Mouse (Mus musculus) heart, embryonic 14.5 days (tissue): Measurements from ENCODE around the gene Olfr802. TPM values are rescaled to one million over a fixed set of nuclear protein-coding genes. Genes with fewer than 3 reads are reported as not detected.

ENCODE experiments used
- ATAC-seq: fragments of 200-750 bp; cut with Nextera tagmentation; 2 replicates; pipeline ENCODE4 v1.8.0; 2017; ENCODE audit warnings: low read depth, moderate TSS enrichment; ENCODE audit not compliant: insufficient number of reproducible peaks, insufficient read depth, low FRiP score
- H3K27ac ChIP-seq, 2 experiments: fragments of 200-500 bp in 1 of 2; fragments of 300-500 bp in 1 of 2; sonication (generic) in 1 of 2; replicated peaks in 1 of 2; 2 replicates each; pipeline ENCODE4 v1.5.1; 2012 to 2014; ENCODE audit warnings: low read depth in 2 of 2, low read length in 2 of 2, control low read depth in 1 of 2, mild to moderate bottlenecking in 1 of 2, mixed read lengths in 1 of 2; ENCODE audit not compliant: control insufficient read depth in 1 of 2, insufficient read depth in 1 of 2
- H3K27me3 ChIP-seq: fragments of 300-500 bp; sonication (generic); 2 replicates; pipeline ENCODE4 v1.6.1; 2014; ENCODE audit warnings: mild to moderate bottlenecking, low read length, control low read depth; ENCODE audit not compliant: control insufficient read depth, insufficient read depth
- H3K36me3 ChIP-seq: fragments of 300-500 bp; sonication (generic); 2 replicates; pipeline ENCODE4 v1.6.1; 2014; ENCODE audit warnings: mild to moderate bottlenecking, control low read depth, low read length, mixed read lengths; ENCODE audit not compliant: control insufficient read depth, insufficient read depth
- H3K4me1 ChIP-seq, 2 experiments: fragments of 200-500 bp in 1 of 2; fragments of 300-500 bp in 1 of 2; sonication (generic) in 1 of 2; 2 replicates each; pipeline ENCODE4 v1.6.1; 2012 to 2014; ENCODE audit warnings: low read length in 2 of 2, control low read depth in 1 of 2, mixed read lengths in 1 of 2; ENCODE audit not compliant: control insufficient read depth in 2 of 2, insufficient read depth in 2 of 2
- H3K4me2 ChIP-seq: fragments of 300-500 bp; sonication (generic); 2 replicates; pipeline ENCODE4 v1.6.1; 2014; ENCODE audit warnings: mild to moderate bottlenecking, low read length
- H3K4me3 ChIP-seq, 2 experiments: fragments of 200-500 bp in 1 of 2; fragments of 300-500 bp in 1 of 2; sonication (generic) in 1 of 2; 2 replicates each; pipeline ENCODE4 v1.5.1; 2012 to 2014; ENCODE audit warnings: low read length in 2 of 2, mild to moderate bottlenecking in 2 of 2, control low read depth in 1 of 2, low read depth in 1 of 2, moderate library complexity in 1 of 2; ENCODE audit not compliant: control insufficient read depth in 1 of 2, insufficient read depth in 1 of 2
- H3K9ac ChIP-seq: fragments of 300-500 bp; sonication (generic); 2 replicates; pipeline ENCODE4 v1.6.1; 2014; ENCODE audit warnings: mild to moderate bottlenecking, low read length
- H3K9me3 ChIP-seq: fragments of 300-500 bp; sonication (generic); 2 replicates; pipeline ENCODE4 v1.6.1; 2016; ENCODE audit warnings: low read length, control low read depth; ENCODE audit not compliant: control insufficient read depth
- WGBS: fragments of 180-500 bp; shearing (Covaris S2); extraction: QIAGEN DNeasy Blood & Tissue Kit; methylation state at CpG from one replicate; pipeline ENCODE4 v1.1.7; 2014; 5-methylcytosine and 5-hydroxymethylcytosine counted together
- polyA plus RNA-seq: library from polyadenylated mRNA; unstranded; fragments of >200 nt; fragmentation: Nextera tagmentation; extraction: Ambion mirVana; gene quantifications from 2 replicates; pipeline ENCODE4 v1.2.1, GENCODE M21; 2014

Gene Olfr802
- polyA plus RNA-seq = not detected in 2 replicates

DNA sequence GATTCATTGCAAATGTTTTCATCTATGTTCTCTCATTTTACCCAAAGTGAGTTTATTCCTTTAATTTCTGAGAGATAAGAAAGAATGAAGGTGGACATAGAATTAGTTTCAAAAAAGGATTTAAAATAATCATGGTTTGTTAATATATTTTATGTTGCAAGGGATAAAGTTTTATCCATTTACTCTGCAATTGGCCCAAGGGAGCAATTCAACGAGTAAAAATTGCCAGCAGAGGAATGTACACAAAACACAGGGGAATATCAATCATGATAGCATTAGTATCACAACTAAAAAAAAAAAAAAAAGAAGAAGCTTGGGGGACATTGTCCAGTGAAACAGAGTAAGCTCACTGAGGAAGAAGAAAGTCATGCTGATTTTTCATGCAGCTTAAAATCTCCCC lies at the start of gene Olfr802:
Gene Olfr802 (minus strand): TSS at position 101 of the 400 bp plus-strand sequence.
- H3K9me3 ChIP-seq = no peaks in the 10 kb centered on the region
- H3K4me2 ChIP-seq = no peak within 1 kb of the TSS
- H3K36me3 ChIP-seq = no peaks in the 10 kb centered on the region
- H3K4me3 ChIP-seq = no peak within 1 kb of the TSS
- no peaks in the 10 kb centered on the region for H3K4me1 ChIP-seq
- no peak for ATAC-seq
- H3K9ac ChIP-seq = no peak within 1 kb of the TSS
- H3K27me3 ChIP-seq = no peaks in the 10 kb centered on the region
- no peak within 1 kb of the TSS for H3K27ac ChIP-seq
- WGBS = 55% methylated on average over 1 of the region's 1 CpGs

DNA sequence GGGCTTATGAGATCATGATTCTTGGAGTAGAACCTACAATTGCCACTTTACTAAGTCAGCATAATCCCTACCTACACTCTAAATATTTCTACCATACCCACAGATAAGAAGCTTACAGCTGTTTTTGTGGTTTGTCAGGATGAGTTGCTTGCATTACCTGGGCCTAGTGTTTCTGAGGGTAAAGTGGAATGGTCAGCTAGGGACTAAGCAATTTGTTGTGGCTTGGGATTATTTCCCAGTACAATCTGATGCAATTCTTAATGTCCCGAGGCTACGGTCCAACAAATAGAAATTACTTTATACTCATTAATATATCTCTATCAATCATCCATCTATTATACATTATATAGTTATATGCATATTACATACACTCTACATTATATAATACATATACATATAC lies 41.3 kb upstream of the Olfr802 start, which contains the start of gene Olfr805:
Gene Olfr805 (minus strand): TSS at position 101 of the 400 bp plus-strand sequence.
- no peak within 1 kb of the TSS for H3K27ac ChIP-seq
- no peaks in the 10 kb centered on the region for H3K36me3 ChIP-seq
- WGBS = 94% methylated on average over 2 of the region's 2 CpGs
- ATAC-seq = no peak
- H3K9me3 ChIP-seq = no peaks in the 10 kb centered on the region
- no peaks in the 10 kb centered on the region for H3K4me1 ChIP-seq
- H3K4me3 ChIP-seq = no peak within 1 kb of the TSS
- H3K9ac ChIP-seq = no peak within 1 kb of the TSS
- H3K4me2 ChIP-seq = no peak within 1 kb of the TSS
- no peaks in the 10 kb centered on the region for H3K27me3 ChIP-seq

DNA sequence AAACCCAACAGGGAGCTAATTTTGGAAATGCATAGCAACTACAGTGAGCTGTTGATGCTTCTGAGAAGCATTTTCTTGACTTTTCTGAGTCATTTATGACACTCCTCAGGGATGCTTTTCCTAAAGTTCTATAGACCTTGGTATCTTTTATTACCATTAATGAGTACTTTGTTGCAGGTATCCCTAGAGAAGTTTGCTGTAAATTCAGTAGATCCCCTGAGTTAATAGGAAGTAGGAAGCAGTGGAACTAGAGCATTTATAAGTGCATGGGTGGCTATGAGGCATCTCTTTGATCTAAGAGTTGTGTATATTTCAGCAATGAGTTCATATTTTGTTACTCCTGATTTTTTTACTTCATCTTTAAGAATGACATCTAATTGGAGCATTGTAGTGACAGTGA lies 14.9 kb upstream of the Olfr802 start, which contains the start of gene Olfr804:
Gene Olfr804 (plus strand): TSS at position 301 of the 400 bp plus-strand sequence.
- Histone ChIP-seq H3K27me3 (no peaks in the 10 kb centered on the region), H3K36me3 (no peaks in the 10 kb centered on the region), H3K27ac (no peak within 1 kb of the TSS), H3K9ac (no peak within 1 kb of the TSS), H3K4me3 (no peak within 1 kb of the TSS), H3K4me2 (no peak within 1 kb of the TSS), H3K4me1 (no peaks in the 10 kb centered on the region), H3K9me3 (no peaks in the 10 kb centered on the region)
- no peak for ATAC-seq

DNA sequence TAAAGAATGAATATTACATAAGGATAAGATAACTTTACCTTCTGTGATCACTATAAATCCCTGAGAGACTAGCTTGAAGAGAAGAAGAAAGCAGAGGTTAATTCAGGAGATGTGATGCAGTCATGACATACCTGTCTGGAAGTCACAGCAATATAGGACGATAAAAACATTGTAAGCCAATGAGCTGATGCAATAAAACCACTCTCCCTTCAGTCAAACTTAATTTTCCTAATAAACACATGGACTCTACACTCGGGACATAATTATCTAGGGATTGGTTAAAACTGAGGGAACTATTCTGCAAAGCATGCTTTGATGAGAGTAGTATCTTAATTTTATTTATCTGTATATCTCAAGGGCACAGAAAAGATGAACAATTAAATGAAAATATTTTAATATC lies 6.2 kb upstream of the Olfr802 start, which contains the start of gene Olfr803:
Gene Olfr803 (minus strand): TSS at position 101 of the 400 bp plus-strand sequence.
- Histone ChIP-seq H3K27me3 (no peaks in the 10 kb centered on the region), H3K36me3 (no peaks in the 10 kb centered on the region), H3K4me2 (no peak within 1 kb of the TSS), H3K9me3 (no peaks in the 10 kb centered on the region), H3K4me3 (no peak within 1 kb of the TSS), H3K9ac (no peak within 1 kb of the TSS), H3K27ac (no peak within 1 kb of the TSS), H3K4me1 (no peaks in the 10 kb centered on the region)
- ATAC-seq = no peak
- 73% methylated on average over 2 of the region's 2 CpGs for WGBS

DNA sequence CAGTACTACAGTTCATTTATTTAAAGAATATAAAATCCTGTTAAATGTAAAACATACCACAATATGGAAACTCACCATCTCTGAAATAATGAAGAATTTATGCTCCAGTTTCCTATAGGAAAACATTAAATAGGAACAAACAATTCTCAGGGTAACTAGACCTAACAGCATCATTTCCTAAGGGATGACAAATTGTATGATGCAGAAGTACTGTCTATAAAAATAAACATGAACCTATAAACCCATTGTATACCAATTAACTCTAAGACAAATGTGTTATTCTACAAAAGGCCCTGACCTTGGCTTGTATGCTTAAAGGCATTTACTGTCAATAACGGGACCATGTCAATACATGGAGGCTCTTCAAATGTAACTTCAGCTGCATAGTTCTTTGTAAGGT lies 14.2 kb downstream of the Olfr802 start, which contains the start of gene Olfr801:
Gene Olfr801 (minus strand): TSS at position 101 of the 400 bp plus-strand sequence.
- no peak for ATAC-seq
- no peak within 1 kb of the TSS for H3K27ac ChIP-seq
- no peaks in the 10 kb centered on the region for H3K27me3 ChIP-seq
- H3K4me3 ChIP-seq = no peak within 1 kb of the TSS
- H3K4me1 ChIP-seq = no peaks in the 10 kb centered on the region
- H3K9me3 ChIP-seq = no peaks in the 10 kb centered on the region
- H3K9ac ChIP-seq = no peak within 1 kb of the TSS
- WGBS = 64% methylated on average over 1 of the region's 1 CpGs
- H3K4me2 ChIP-seq = no peak within 1 kb of the TSS
- no peaks in the 10 kb centered on the region for H3K36me3 ChIP-seq

DNA sequence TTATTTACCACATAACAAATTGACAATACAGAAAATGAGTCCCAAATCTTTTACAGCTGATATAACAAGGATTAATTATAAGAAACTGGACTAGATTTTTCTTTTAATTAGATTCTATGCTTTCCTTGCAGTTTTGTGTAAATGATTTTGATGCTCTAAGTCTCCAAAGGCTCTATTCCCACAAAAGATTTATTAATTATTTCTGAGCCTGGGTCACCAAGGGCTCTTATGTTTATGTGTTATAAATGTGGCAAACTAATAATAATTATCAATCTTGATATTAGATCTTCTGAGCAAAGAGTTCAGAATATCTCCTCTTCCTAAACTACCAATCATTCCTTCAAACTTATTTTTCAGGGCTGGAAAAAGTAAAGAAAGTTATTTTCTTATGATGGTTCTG lies 30.6 kb downstream of the Olfr802 start, which contains the start of gene Olfr800:
Gene Olfr800 (plus strand): TSS at position 301 of the 400 bp plus-strand sequence.
- H3K27me3 ChIP-seq = no peaks in the 10 kb centered on the region

DNA sequence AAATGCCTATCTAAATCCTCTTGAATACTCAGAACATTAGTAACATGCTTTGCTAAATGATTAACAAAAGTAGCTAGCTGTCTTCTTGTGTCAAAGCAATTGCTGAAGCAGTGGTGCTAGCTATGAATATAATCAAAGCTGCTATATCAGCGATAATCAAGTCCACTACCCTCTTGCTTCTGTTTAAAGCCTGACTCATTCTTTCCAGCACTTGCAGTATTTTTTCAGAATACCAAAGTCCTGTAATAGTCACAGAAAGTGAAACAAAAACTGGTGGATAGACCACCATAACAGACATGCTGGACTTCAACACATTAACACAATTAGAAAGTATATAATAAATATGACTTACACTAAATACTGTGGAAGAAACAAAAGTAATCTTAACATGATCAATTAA lies 36.2 kb downstream of the Olfr802 start:
- no peaks in the 10 kb centered on the region for H3K4me1 ChIP-seq
- H3K27me3 ChIP-seq = no peaks in the 10 kb centered on the region
- no peak overlapping the region for H3K27ac ChIP-seq
- no peaks in the 10 kb centered on the region for H3K9me3 ChIP-seq
- no peak for ATAC-seq
- H3K4me2 ChIP-seq = no peak overlapping the region
- H3K36me3 ChIP-seq = no peaks in the 10 kb centered on the region
- H3K9ac ChIP-seq = no peak overlapping the region
- no peak overlapping the region for H3K4me3 ChIP-seq
- WGBS = 59% methylated on average over 1 of the region's 1 CpGs

More for the DNA sequence above, 30.6 kb downstream of the Olfr802 start, which contains the start of gene Olfr800:
- H3K27ac ChIP-seq = no peak within 1 kb of the TSS
- no peaks in the 10 kb centered on the region for H3K36me3 ChIP-seq
- H3K4me1 ChIP-seq = no peaks in the 10 kb centered on the region
- H3K4me2 ChIP-seq = no peak within 1 kb of the TSS
- no peak for ATAC-seq
- H3K4me3 ChIP-seq = no peak within 1 kb of the TSS
- no peak within 1 kb of the TSS for H3K9ac ChIP-seq
- no peaks in the 10 kb centered on the region for H3K9me3 ChIP-seq

DNA sequence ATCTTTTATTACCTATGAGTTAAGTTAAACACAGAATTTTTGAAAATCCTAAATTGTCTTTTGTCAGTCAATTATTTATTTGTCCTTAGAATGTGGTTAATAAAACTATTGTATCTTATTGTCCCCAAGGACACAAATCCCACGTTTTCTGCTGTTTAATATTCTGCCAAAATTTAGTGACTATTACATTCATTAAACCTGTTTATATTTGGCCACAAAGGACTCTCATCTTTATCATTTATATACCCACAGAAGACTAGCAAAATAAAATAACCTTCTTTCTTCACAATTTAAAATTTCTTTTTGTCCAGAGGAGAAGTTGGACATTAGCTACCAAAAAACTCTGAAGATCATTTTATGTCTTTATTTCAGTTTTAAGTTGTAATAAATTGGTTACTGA lies 50.8 kb downstream of the Olfr802 start, which contains the start of gene Olfr799:
Gene Olfr799 (plus strand): TSS at position 301 of the 400 bp plus-strand sequence.
- Histone ChIP-seq H3K27me3 (no peaks in the 10 kb centered on the region), H3K9ac (no peak within 1 kb of the TSS), H3K4me3 (no peak within 1 kb of the TSS), H3K4me1 (no peaks in the 10 kb centered on the region), H3K27ac (no peak within 1 kb of the TSS), H3K4me2 (no peak within 1 kb of the TSS), H3K9me3 (no peaks in the 10 kb centered on the region), H3K36me3 (no peaks in the 10 kb centered on the region)
- ATAC-seq = no peak
- WGBS = 17% methylated on average over 1 of the region's 1 CpGs
